Mouse (Mus musculus) CH12.LX (cell line): Measurements from ENCODE around the gene Meis2. TPM values are rescaled to one million over a fixed set of nuclear protein-coding genes. Genes with fewer than 3 reads are reported as not detected.

Source experiments
- DNase-seq: peaks from one replicate; pipeline ENCODE4 v3.0.0-alpha.2; 2013; ENCODE audit errors: extremely low read depth
- H3K27ac ChIP-seq: 2 replicates; pipeline ENCODE4 v1.5.1; 2012; ENCODE audit warnings: low read depth, mild to moderate bottlenecking, control low read depth, moderate library complexity; ENCODE audit not compliant: insufficient read depth
- H3K27me3 ChIP-seq: replicated peaks from 2 replicates; pipeline ENCODE3; 2012; ENCODE audit warnings: inconsistent platforms
- H3K36me3 ChIP-seq, 2 experiments: replicated peaks in 1 of 2; 2 replicates each; pipeline versions ENCODE3 to v1.6.1; 2012; ENCODE audit warnings: inconsistent platforms in 1 of 2, low read length in 1 of 2, mild to moderate bottlenecking in 1 of 2, mixed read lengths in 1 of 2, moderate library complexity in 1 of 2; ENCODE audit not compliant: control insufficient read depth in 1 of 2, insufficient read depth in 1 of 2
- H3K4me1 ChIP-seq, 2 experiments: 2 replicates each; pipeline ENCODE4 v1.6.1; 2012; ENCODE audit warnings: inconsistent platforms in 1 of 2, moderate library complexity in 1 of 2; ENCODE audit not compliant: insufficient read depth in 2 of 2, control insufficient read depth in 1 of 2
- H3K4me2 ChIP-seq: 2 replicates; pipeline ENCODE4 v1.6.1; 2012; ENCODE audit warnings: low read depth, mild to moderate bottlenecking, control low read depth; ENCODE audit not compliant: poor library complexity, insufficient read depth, severe bottlenecking
- H3K4me3 ChIP-seq, 3 experiments: fragments of 150-350 bp in 1 of 3; sonication (generic) in 1 of 3; replicated peaks in 1 of 3; 2 replicates each; pipeline versions ENCODE3 to v1.5.1; 2011 to 2012; ENCODE audit warnings: low read depth in 2 of 3, low read length in 2 of 3, mild to moderate bottlenecking in 2 of 3, moderate library complexity in 2 of 3, control low read depth in 1 of 3, improper control_type of control experiment in 1 of 3, inconsistent platforms in 1 of 3, mixed read lengths in 1 of 3; ENCODE audit not compliant: poor library complexity in 1 of 3
- H3K79me2 ChIP-seq: replicated peaks from 2 replicates; pipeline ENCODE4 v1.6.1; 2012; ENCODE audit warnings: mild to moderate bottlenecking, moderate library complexity; ENCODE audit not compliant: control insufficient read depth, poor library complexity, insufficient read depth, severe bottlenecking; ENCODE audit errors: extremely low read depth
- H3K9ac ChIP-seq: 2 replicates; pipeline ENCODE4 v1.6.1; 2012; ENCODE audit warnings: low read depth, mild to moderate bottlenecking, control low read depth, moderate library complexity; ENCODE audit not compliant: insufficient read depth
- H3K9me3 ChIP-seq: replicated peaks from 2 replicates; pipeline ENCODE3; 2012; ENCODE audit warnings: low read length, inconsistent platforms, mixed read lengths
- BHLHE40 ChIP-seq: IDR thresholded peaks from 2 replicates; pipeline ENCODE4 v1.6.1; 2011; ENCODE audit warnings: mild to moderate bottlenecking, low read depth, low read length, improper control_type of control experiment
- CTCF ChIP-seq, 2 experiments: IDR thresholded peaks in 1 of 2; conservative IDR thresholded peaks in 1 of 2; 2 replicates each; pipeline ENCODE4 v1.5.1; 2011 to 2012; ENCODE audit warnings: low read depth in 2 of 2, low read length in 2 of 2, improper control_type of control experiment in 1 of 2, inconsistent platforms in 1 of 2, mild to moderate bottlenecking in 1 of 2, moderate library complexity in 1 of 2
- ELF1 ChIP-seq: IDR thresholded peaks from 2 replicates; pipeline ENCODE4 v1.6.1; 2014; ENCODE audit warnings: low read depth, mild to moderate bottlenecking, inconsistent platforms, low read length, improper control_type of control experiment
- EP300 ChIP-seq: IDR thresholded peaks from 2 replicates; pipeline ENCODE4 v1.6.1; 2011; ENCODE audit warnings: low read length, improper control_type of control experiment
- IRF4 ChIP-seq: IDR thresholded peaks from 2 replicates; pipeline ENCODE4 v1.6.1; 2014; ENCODE audit warnings: low read depth, mild to moderate bottlenecking, inconsistent platforms, low read length, improper control_type of control experiment
- JUN ChIP-seq: IDR thresholded peaks from 2 replicates; pipeline ENCODE4 v1.6.1; 2011; ENCODE audit warnings: low read depth, mild to moderate bottlenecking, low read length, improper control_type of control experiment, moderate library complexity; ENCODE audit not compliant: insufficient read depth
- MAX ChIP-seq: IDR thresholded peaks from 2 replicates; pipeline ENCODE4 v1.6.1; 2011; ENCODE audit warnings: low read length, improper control_type of control experiment
- MEF2A ChIP-seq: IDR thresholded peaks from 2 replicates; pipeline ENCODE4 v1.6.1; 2014; ENCODE audit warnings: low read depth, mild to moderate bottlenecking, inconsistent platforms, low read length, improper control_type of control experiment, borderline replicate concordance
- NRF1 ChIP-seq: IDR thresholded peaks from 2 replicates; pipeline ENCODE4 v1.6.1; 2014; ENCODE audit warnings: low read depth, mild to moderate bottlenecking, inconsistent platforms, low read length, improper control_type of control experiment, moderate library complexity
- PAX5 ChIP-seq: IDR thresholded peaks from 2 replicates; pipeline ENCODE4 v1.6.1; 2012; ENCODE audit warnings: low read length, inconsistent platforms, mixed read lengths
- POLR2AphosphoS2 ChIP-seq: IDR thresholded peaks from 2 replicates; pipeline ENCODE4 v1.6.1; 2011; ENCODE audit warnings: low read depth, low read length, improper control_type of control experiment
- RAD21 ChIP-seq: IDR thresholded peaks from 2 replicates; pipeline ENCODE4 v1.6.1; 2011; ENCODE audit warnings: low read depth, mild to moderate bottlenecking, low read length, improper control_type of control experiment, moderate library complexity
- RCOR1 ChIP-seq: conservative IDR thresholded peaks from 2 replicates; pipeline ENCODE4 v1.6.1; 2012; ENCODE audit warnings: low read depth, mild to moderate bottlenecking, inconsistent platforms, low read length, improper control_type of control experiment
- SIN3A ChIP-seq: IDR thresholded peaks from 2 replicates; pipeline ENCODE4 v1.6.1; 2012; ENCODE audit warnings: low read length, improper control_type of control experiment, inconsistent platforms
- SMC3 ChIP-seq: IDR thresholded peaks from 2 replicates; pipeline ENCODE4 v1.6.1; 2011; ENCODE audit warnings: low read depth, low read length, improper control_type of control experiment
- TBP ChIP-seq: conservative IDR thresholded peaks from 2 replicates; pipeline ENCODE4 v1.6.1; 2011; ENCODE audit warnings: low read depth, low read length, improper control_type of control experiment
- TCF12 ChIP-seq: IDR thresholded peaks from 2 replicates; pipeline ENCODE4 v1.6.1; 2014; ENCODE audit warnings: low read depth, mild to moderate bottlenecking, inconsistent platforms, low read length, improper control_type of control experiment
- UBTF ChIP-seq: IDR thresholded peaks from 2 replicates; pipeline ENCODE4 v1.6.1; 2012; ENCODE audit warnings: low read depth, mild to moderate bottlenecking, inconsistent platforms, low read length, improper control_type of control experiment, moderate library complexity
- ZC3H11A ChIP-seq: IDR thresholded peaks from 2 replicates; pipeline ENCODE4 v1.6.1; 2012; ENCODE audit warnings: low read depth, mild to moderate bottlenecking, inconsistent platforms, low read length, improper control_type of control experiment
- ZKSCAN1 ChIP-seq: IDR thresholded peaks from 2 replicates; pipeline ENCODE4 v1.6.1; 2012; ENCODE audit warnings: low read depth, inconsistent platforms, low read length, improper control_type of control experiment, borderline replicate concordance
- dilution Hi-C: fragments of 300-500 bp; cut with MboI; formaldehyde crosslinking; loops from 2 replicates; pipeline ENCODE4 v1.14.3; 2020; ENCODE audit warnings: low sequenced_read_pairs; ENCODE audit not compliant: extremely low pct_unique_long_range_greater_than_20kb, extremely low pct_ligation_motif_present
- in situ Hi-C: fragments of 300-500 bp; cut with MboI; formaldehyde crosslinking; loops from 3 replicates; pipeline ENCODE4 v1.14.3; 2019; ENCODE audit warnings: low sequenced_read_pairs, low pct_ligation_motif_present, low pct_unique_long_range_greater_than_20kb, mixed read lengths
- polyA plus RNA-seq: library from polyadenylated mRNA; unstranded; fragments of >175 nt; gene quantifications from 2 replicates; pipeline ENCODE4 v1.2.1, GENCODE M21; 2012; ENCODE audit warnings: low read depth; ENCODE audit not compliant: insufficient read length
- total RNA-seq, 2 experiments: library from RNA; depleted of rRNA; stranded (reverse); fragments of 300-350 nt in 1 of 2; fragments of >200 nt in 1 of 2; gene quantifications; 2 replicates each; pipeline ENCODE4 v1.2.3; 2012 to 2014

Gene Meis2
- total and polyA plus RNA-seq, 3 experiments, result not detected

DNA sequence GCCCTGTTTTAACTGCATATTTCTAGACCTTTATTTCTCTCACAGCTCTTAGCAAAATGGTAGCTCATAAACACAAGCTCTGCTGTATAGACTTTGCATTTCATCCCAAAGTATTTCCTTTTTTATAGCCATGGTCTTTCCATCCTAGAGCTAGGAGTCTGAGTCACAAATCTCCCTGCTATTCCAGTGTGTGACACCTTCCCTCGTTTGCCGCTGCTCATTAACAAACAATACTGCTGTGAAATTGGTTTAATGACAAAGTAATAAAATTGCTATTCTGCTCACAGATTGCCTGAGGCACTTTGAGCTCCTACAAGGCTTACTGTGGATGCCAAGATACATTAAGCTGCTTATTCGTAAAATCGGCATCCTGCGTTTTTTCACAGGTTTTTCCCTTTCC is 168.1 kb downstream of the Meis2 start:
- H3K4me2 ChIP-seq, result no peak overlapping the region
- H3K27ac ChIP-seq, result no peak overlapping the region
- dilution Hi-C loops, result no loop called here
- in situ Hi-C loops, result no loop called here
- no peaks in the 10 kb centered on the region for H3K36me3 ChIP-seq
- no peak overlapping the region for H3K4me3 ChIP-seq
- H3K27me3 ChIP-seq, result no peaks in the 10 kb centered on the region
- no peak for DNase-seq
- no peak overlapping the region for H3K9ac ChIP-seq
- no peaks in the 10 kb centered on the region for H3K4me1 ChIP-seq
- H3K9me3 ChIP-seq, result no peaks in the 10 kb centered on the region
- TF ChIP-seq IRF4 (no peak), RAD21 (no peak), TCF12 (no peak), EP300 (no peak), ELF1 (no peak)
- H3K79me2 ChIP-seq, result no peaks in the 10 kb centered on the region

DNA sequence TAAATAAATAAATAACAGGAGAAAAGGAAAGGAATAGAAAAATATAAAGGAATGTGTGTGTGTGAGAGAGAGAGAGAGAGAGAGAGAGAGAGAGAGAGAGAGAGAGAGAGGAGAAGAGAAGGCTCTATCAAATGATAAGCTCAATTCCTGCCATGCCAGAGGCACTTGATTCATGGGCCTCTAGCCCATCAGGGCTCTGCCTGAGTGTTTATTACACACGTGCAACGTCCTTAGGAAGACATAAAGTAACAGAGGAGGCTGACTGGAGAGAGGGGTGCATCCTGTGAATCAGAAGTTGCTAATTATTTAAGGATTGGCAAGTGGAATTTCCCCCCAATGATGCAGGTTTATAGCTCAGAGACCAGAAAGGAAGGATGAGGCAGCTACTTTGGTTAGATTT is 168.6 kb downstream of the Meis2 start:
- TF ChIP-seq BHLHE40 (no peak), SMC3 (no peak), MAX (no peak), ELF1 (no peak), CTCF (conservative IDR thresholded peaks at IDR 0.05 in 1 of 2, IDR thresholded peaks at IDR 0.05 in 1 of 2; ENCODE audit: low read depth in 2 of 2, low read length in 2 of 2) (no peak), PAX5 (no peak), JUN (no peak), EP300 (no peak), ZKSCAN1 (no peak), NRF1 (no peak), POLR2AphosphoS2 (no peak), SIN3A (no peak), TCF12 (no peak), ZC3H11A (no peak), MEF2A (no peak), TBP (no peak), RCOR1 (no peak), RAD21 (no peak), UBTF (no peak)
- no peak overlapping the region for H3K4me2 ChIP-seq
- no peak for DNase-seq
- no peaks in the 10 kb centered on the region for H3K36me3 ChIP-seq
- dilution Hi-C loops (no loop called here), in situ Hi-C loops (no loop called here)
- H3K27me3 ChIP-seq, result no peaks in the 10 kb centered on the region
- H3K9ac ChIP-seq, result no peak overlapping the region
- H3K4me3 ChIP-seq, result no peak overlapping the region
- H3K79me2 ChIP-seq, result no peaks in the 10 kb centered on the region
- H3K27ac ChIP-seq, result no peak overlapping the region
- H3K9me3 ChIP-seq, result no peaks in the 10 kb centered on the region
- H3K4me1 ChIP-seq, result no peaks in the 10 kb centered on the region
